Mouse (Mus musculus) thymus, postnatal 36 days (tissue): ENCODE measurements around the gene Hes6.

Experiments
- DNase-seq, 2 experiments: peaks; one replicate each; pipeline ENCODE4 v3.0.0; 2022; ENCODE audit warnings: mixed read lengths in 2 of 2

Gene Hes6

DNA sequence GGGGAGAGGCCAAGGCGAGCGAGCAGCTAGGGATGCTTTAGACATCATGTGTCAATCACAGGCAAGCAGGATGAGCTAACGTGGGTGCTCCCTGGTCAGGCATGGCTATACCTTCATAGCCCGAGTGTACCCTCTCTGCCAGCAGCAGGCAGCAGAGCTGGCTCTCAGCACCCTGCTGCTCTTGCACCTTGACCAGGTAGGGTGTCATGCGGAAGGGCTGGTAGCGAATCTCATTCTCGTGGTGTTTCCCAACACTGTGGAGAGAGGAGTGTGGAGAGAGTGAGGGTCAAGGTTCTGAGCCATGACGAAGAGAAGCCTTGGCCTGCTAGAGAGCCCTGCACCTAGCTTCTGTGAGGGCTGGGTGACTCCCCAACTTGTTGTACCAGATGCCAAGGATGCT is 25.9 kb upstream of the Hes6 start:
- no peak for DNase-seq

DNA sequence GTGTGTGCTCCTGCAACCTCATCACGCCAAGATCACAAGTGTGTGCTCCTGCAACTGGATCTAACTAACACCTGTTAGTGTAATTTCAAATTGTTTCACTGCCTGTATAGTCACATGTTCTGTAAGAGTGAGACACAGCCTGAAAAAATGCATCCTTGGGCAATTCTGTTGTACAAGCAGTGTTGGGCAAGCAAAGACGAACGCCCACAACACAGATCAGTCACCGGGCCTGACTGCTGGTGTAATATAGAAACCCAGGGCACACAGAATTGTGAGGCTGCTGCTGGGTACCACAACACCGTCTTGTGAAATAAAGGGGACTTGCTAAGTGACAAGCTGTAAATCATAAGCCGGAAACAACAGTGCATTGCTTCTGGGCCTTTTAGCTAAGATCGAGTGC is 23.7 kb upstream of the Hes6 start:
- no peak for DNase-seq

DNA sequence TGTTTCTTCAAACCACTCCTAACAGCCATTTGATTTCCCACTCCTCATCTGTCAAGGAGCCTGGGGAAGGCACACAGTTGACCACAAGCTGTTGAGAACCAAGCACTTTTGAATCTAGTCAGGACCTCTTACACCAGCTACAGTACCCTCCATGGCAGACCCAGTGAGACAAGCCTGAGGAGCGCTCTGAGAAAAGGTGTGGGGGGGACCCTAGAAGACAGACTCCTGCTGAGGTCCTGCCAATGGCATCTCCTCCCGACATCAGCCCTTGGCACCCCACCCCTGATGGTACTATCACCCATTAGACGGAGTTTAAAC is 23.2 kb upstream of the Hes6 start:
- DNase-seq: no peak

DNA sequence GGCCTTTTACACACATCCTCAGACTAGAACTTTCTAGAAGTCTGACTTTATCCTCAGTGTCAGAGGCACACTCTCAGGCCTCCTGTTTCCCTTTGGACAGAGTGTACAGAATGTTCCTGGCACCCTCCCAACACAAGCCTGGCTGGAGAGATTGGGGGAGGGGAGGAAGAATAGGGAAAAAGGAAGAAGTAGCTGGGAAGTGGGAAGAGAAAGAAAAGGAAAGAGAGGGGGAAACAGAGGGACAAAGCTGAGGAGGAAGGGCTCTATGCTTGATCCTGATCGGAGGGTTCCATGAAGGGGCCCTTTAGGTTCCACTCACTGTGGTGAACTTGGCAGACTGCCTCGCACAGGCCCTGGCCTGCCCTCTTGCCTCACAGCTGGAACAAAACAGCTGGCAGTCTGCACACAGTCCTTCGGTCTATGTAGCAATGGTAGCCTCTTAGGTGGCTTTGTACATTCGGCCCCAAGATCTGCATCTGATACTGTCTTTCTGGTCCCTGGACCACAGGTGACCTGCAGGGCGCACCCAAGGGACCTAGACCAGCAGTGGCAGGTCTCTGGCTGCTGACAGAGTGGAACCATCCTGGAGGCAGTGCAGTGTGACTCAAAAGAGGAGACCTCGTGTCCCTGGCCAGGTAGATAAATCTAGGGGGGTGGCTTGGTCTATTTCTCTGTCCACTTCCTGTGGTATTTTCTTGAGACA is 22.7 kb upstream of the Hes6 start:
- DNase-seq: no peak

DNA sequence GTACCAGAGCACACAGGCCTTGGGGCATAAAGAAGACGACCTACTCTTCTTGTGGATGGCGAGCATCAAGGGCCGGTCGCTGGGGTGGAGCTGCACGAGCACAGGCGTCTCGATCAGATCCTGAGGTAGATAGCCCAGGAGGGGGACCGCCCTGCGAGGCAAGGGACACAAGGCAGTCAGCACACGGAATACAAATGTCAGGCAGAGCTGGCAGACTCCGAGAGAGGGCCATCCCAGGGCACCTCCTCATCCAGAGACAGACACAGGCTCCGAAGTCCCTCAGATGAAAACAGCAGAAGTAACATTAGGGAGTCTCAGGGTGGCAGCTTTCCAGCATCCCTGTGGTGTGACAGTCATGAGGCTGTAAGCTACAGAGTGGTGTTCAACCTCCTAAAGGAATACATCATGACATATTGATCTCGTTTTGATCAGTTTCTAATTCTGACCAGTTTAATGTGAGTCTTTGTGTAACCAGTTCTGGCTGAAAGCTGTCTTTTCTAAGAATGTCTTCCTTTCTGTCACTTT is 21.8 kb upstream of the Hes6 start:
- DNase-seq: no peak

DNA sequence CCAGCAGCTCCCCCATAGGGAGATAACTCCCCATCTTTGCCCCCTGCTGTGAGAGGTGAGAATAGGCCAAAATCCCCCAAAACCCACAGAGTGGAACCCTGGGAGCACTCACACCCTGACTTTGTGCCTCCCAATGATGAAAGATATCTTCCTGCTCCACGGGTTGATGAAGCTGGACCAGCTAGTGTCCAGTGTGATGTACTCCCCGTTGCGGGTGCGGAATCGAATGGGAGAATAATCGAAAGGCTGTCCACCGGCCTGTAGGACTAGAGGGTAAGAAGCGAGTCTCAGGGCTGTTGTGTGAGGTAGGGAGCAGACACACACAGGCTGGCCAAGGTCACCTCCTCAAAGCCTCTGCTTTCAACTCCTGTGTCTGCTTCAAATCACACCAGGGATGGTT is 21.1 kb upstream of the Hes6 start:
- no peak for DNase-seq

DNA sequence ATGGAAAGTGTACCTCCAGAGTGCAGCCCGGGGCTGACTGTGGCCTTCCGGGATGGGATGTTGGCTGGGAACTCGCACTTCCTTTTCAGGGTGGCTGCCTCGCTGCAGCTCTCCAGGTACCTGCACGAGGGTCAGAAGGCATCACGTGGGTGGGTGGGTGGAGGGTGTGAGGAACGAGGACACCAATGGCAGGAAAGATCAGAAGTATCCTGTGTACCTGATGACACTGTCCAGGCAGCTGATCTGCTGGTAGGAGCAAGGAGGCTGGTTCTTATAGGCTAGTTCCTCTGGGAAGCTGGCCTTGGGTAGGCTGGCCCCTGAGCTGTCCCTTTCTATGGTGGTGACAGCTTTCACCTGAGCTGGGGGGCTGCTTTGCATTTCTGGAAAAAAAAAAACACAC is 16.9 kb upstream of the Hes6 start:
- no peak for DNase-seq

DNA sequence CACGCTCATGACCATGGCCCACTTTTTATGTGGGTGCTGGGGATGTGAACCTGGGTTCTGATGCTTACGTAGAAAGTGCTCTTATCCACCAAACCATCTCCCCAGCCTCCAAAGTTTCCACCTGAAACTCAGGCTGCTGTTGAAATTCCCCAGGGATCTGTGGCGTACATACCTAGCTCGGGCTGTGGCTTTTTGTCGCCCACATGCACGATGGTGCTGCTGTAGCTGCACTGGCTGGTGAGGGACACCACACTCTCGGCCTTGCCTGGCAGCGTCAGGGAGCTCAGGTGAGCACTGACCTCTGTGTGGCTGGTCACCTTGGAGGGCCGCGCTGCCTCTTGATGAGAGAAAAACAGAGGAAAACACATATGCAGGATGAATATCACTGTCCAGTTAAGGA is 15.4 kb upstream of the Hes6 start:
- no peak for DNase-seq

DNA sequence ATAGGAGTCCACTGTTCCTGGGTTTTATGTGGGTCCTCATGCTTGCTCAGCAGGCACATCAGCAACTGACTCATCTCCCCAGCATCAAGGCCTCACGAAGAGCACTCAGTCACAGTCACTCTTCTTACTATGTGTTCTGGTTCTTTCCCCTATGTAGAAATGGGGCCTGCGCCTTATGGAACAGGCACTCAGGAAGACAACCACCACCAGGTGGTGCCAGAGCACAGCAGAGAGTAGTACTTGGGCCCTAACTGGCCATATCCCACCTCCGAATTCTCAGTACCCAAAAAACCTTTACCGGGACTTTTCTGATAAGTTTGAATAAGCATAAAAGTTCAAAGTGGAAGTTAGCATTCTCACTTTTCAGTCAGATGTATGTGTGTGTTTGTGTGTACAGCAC is 14.8 kb upstream of the Hes6 start:
- peak; percentile 75 to 79 for DNase-seq

DNA sequence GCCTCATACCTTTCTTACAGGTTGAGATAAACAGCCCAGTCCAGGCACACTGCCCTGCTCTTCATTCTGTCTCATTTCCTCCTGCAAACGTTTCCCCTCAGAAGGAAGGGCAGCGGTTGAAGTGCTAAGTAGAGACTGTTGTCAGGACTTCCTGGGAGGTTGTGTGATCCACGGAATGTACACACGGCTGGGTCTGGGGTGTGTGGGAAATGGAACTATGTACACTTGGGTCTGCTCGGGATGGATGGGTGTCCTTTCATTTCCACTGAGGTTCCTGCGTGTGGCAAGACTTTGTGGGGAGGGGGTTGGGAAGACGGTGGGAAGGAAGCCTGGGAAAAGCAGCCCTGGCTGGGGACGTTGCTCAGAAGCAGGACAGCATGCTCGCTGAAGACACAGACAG is 12.6 kb upstream of the Hes6 start:
- no peak for DNase-seq

DNA sequence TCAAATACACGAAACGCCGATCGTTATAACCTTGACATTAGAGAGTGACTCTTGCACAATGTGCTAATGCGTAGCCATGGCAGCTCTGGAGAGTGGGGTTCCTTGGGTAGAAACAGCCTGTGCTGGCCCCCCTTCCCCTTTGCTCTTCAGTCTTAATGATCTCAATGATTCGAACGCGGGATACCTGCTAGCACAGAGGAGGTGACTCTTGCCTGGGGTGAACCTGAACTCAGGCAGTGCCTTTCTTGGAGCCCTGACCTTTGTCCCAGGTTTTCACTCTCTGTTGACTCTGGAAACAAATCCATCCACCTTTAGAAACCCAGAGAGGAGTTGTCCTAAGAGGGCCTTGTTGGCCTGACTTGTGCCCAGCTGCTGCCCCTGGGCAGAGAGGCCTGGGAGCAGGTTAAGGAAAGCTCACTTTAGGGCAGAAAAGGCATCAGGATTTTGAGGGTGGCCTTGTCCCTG is 6.8 kb upstream of the Hes6 start:
- DNase-seq: no peak

DNA sequence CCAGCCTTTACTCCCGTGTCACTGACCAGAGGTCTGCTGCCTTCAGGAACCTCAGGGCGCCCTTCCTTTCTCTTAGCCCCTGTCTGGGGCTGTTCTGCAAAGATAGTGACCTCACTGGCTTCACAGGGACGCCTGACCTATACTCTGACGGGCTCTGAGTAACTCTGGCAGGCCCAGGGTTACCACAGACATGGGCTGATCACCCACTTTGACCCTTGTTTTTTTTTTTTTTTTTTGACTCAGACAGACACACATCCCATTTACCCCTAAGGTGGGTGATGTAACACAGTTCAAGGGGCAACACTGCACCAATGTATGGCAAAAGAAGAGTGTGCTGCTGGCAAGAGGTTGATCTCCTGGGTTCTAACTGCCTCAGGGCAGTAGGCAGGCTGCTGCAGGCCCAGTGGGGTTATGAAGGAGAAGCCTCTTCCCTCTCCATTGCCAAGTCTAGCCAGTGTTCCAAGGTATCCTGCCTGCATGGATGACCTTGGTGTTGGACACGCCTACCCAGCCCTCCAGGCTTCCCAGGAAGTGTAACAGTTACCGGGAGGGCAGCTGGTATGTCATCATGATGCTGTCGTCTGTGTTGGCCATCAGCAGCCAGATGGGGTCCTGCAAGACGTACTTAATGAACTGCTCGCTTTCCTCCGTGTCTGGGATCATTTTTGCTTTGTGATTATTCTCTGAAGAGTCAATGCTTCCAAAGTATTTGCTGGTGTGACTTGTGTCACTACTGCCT is 6.2 kb upstream of the Hes6 start:
- DNase-seq: no peak

DNA sequence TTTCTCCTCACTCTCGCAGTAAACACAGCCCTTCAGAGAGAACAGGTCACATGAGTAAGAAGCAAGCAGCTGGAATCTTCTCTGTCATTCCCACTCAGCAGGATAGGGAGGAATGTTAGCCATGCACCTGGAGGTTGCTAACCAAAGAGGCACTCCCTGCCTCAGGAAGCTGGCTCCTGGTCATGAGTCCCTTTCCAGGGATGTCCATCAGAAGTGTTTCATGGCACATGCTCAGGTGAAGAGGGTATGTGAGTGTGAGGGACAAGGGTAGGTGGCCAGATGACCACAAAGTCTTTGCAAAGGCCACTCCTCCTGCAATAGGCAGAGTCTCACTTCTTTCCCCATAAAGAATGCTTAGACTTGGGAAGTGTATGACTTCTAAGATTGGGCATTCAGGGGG is 4.2 kb upstream of the Hes6 start:
- no peak for DNase-seq

DNA sequence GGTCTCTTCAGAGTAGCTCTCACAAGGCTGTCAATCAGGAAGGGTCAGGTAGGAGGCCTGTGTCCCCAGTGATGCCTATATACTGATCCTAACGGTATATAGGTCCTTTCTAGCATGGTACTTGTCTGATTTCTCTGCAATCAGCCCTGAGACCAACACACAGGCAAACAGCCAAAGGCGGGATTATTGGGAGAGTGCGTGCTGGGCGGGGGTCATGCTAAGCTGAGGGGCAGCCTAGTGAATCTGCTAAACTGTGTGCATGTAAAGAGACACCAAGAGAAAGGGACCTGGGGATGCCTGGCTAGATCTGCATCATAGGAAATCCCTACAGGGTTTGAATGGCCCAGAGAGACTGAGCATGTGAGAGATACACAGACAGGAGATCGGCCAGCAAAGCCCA is 1.5 kb upstream of the Hes6 start:
- no peak for DNase-seq

DNA sequence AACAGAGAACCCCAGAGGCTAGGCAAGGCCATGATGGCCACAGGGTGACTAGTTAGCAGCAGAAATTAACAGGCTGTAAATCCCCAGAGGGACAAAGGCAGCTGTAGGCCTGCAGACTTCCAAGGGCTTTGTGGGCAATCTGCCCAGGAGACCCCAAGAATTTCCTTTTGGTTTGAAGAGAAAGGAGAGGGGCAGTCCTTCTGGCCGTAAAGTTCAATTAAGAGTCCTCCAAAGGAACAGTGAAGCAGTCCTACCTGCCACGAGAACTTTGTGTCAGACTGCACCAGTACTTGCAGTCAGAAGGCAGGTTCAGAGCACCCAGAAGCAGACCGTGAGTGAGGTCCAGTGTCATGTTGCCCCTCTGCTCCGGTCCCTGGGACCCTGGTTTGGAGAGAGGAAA is 1.1 kb upstream of the Hes6 start:
- no peak for DNase-seq

DNA sequence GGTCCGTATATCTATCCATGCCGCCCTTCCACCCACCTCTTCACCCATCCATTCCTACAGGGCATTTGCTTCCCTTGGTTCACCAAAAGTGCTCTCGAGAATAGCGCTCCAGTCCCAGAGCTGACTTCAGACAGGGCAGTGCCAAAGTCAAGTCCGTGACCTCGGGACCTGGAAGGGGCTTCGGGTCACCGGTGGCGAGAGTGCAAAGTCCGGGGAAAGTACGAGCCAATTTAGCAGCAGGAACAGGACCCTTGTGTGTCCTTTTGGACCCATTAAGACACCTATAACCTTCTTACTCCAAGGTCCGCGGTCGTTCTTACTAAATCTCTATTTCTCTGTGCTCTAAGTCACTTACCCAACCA is 321 bp downstream of the Hes6 start:
- no peak for DNase-seq

DNA sequence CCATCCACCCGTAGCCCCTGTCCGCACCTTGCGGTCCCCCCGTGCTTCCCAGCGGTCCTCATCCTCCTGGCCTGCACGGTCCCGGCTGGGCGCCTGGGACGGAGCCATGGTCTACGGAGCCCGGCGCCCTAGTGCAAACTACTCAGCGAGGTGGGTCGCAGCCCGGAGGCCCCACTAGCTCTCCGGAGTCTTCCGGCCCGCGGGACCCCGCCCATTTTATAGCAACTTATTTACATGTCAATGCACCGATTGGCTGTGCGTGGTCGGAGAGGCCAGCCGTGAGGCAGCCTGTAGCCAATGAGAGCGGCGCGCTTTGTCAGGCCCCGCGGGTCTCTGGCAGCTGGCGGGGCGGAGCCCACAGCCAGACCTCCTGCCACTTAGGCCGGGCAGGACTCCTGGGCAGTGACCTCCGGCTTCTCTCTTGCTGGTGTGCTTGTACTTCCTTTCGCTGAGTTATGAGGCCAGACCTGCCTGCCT is 770 bp downstream of the Hes6 start:
- DNase-seq: peak; percentile 94 to 97

DNA sequence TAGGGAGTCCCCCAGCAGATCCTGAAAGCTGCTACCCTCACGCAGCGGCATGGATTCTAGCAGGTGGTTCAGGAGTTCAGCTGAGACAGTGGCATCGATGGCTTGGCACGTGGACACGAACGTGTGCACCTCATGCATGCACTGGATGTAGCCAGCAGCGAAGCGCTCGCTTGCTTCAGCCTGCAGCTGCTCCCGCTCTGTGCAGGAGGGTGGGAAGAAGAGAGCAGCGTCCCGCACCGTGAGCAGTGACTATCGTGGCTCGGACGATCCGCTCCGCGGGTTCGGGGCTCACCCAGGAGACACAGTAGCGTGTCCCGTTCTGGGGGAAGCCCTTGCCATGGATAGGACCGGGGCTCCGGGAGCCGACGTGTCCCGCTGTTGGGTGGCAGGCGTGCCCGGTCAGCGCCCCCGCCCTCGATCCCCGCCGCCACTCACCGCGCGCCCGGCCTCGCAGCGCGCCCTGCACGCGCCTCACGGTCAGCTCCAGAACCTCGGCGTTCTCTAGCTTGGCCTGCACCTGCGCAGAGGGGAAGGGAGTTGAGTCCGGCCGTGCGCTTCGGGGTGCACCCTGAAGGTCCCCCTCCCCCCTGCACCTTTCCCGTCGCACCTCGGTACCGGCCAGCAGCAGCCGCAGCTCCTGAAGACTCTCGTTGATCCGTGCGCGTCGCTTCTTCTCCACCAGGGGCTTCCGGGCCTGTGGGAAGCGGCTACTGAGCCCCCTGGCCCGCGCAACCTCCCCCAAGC is 1.4 kb downstream of the Hes6 start:
- no peak for DNase-seq

DNA sequence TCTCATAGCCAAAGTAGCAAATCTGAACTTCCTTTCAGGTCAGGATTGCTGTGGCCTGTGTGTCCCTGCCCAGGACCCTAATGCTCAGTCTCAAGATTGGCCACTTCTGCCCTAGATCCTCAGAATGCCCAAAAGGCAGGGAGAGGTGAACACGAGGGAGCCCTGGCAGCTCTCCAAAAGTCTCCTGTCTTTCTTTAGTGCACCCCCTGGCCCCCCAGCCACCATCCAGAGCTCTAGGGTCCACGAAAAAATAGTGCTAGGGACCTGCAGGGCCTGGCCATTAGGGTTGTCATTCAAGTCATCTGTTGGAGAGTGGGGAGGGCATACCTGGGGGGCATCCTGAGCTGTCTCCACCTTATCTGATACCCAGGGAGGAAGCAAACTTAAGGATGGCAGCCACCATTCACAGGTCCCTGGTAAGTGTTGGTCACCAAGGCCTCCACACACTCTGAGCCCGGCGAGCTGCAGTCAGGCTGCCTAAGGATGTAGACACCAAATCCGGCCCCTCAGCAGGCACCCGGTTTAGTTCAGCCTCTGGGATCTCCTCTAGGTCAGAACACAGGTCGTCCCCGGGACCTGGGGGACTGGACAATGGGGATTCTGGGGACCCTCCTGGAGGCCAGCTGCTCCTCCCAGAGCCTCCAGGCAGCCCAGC is 2.1 kb downstream of the Hes6 start:
- DNase-seq: no peak

DNA sequence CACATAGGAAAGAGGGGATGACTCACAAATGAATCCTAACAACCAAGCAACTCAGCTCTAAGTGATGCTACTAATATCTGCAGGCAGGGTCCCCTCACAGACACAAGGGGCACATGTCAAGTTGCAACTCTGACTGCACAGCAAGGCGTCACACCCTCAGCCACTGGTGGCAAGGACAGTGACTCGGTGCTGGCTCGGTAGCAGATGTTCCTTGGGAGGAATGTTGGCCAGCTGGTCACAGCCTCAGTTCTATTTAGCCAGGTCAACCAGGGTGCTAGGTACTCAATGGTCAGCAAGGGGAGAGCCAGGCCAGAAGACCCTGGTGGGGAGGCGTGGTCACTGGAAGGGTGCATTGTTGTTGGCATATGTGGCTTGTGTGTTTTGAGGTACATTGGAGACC is 6.0 kb downstream of the Hes6 start:
- no peak for DNase-seq

DNA sequence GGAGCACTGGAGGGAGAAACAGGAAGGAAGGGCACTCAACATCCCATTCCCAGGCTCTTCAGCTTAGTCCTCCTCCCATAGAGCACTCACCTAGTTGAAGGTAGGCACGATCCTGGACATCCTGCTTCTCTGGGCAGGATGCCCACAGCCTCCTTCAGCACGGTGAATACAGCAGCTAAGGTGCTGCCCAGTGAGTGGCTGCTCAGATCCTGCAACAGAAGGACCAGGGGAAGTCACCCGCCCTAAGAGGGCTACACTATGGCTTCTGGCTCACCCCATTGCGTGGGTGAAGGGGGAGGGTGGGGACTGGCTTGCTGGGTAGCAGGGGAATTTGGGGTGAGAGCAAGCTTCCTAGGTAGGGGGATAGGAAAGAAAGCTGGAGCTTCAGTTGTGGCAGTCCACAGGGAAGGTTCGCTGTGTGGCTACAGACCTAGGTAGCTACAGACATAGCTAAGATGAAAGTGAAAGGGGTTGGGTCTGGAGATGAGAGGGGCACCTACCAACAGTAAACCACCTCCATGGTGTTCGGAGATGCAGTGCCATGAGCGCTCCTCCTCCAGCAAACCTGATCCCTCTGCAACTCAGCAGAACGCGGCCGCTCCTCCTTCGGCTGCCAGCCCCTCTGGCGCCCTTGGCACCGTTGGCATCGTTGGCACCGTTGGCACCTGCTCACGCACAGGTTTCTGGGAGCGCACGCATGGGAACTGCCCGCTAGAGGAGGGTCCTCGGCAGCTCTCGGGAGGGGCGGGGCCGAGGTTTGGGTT is 8.2 kb downstream of the Hes6 start:
- DNase-seq: no peak

DNA sequence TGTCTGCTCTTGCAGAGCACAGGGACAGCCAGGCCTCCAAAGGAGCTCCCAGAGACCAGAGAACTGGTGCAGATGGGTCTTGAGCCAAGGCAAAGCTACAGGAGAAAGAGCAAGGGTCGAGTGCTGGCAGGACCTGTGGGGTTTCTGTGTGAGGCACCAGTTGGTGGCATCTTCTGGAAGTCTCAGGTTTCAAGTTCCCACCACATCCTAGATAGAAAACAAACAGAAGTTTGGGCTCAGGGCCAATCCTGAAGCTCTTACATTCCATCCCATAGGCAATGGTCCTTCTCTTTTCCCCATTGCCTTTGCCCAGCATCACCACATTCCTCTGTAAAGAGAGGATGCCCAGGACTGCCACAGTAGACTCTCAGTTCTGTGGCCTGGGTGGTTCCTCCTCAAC is 8.9 kb downstream of the Hes6 start:
- no peak for DNase-seq
